Mouse (Mus musculus) thymus, adult 2 months (tissue): ENCODE measurements around the gene Tradd.

Experiments used
- CTCF ChIP-seq: fragments of 200-500 bp; IDR thresholded peaks from 2 replicates; pipeline ENCODE4 v1.5.1; 2012; ENCODE audit warnings: mild to moderate bottlenecking, control low read depth, low read length, moderate library complexity, borderline replicate concordance; ENCODE audit not compliant: control insufficient read depth, poor library complexity, insufficient read depth; ENCODE audit errors: extremely low read depth
- POLR2A ChIP-seq: fragments of 200-500 bp; IDR thresholded peaks from 2 replicates; pipeline ENCODE4 v1.6.1; 2012; ENCODE audit warnings: mild to moderate bottlenecking, low read length, control low read depth, moderate library complexity; ENCODE audit not compliant: control insufficient read depth, poor library complexity, insufficient read depth; ENCODE audit errors: extremely low read depth

DNA sequence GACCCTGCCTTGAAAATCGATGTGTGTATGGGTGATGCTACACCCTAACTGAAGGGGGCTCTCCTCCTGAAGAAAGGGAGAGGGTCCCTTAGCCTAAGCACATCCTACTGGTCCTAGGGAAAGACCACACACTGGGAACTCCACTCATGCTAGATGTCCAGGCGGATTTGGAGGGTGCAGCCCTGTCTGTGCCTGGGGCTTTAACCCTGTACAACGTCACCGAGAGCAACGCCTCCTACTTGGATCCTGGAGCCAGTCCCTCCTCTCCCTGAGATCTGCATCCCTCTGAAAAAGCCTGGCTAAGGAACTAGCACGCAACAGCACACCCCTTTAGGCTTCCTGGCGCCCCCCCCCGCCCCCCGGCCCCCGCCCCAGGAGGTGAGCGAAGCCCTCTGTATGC, 11.0 kb upstream of the Tradd start:
- TF ChIP-seq CTCF: no peak
- TF ChIP-seq POLR2A: no peak
